Comparison of ENCODE assay signal across 9 mouse cellular contexts in genomic region chr2:172042125-172042524, GRCm38 (mm10). TPM values are rescaled to one million over a fixed set of nuclear protein-coding genes. Genes with fewer than 3 reads are reported as not detected.
DNase-seq lines count a peak whose midpoint lies in the region; ATAC-seq lines count a peak whose summit lies in the region.
"Had no signal": no experiment of that assay in that cellular context is flagged by ENCODE, and none has a peak within 500 bp of the region (broad histone marks: within the 10 kb centered on the region; RNA-seq: fewer than 3 reads in every experiment).

No protein-coding gene starts in this region.

- WGBS in limb, embryonic 10.5 days, result under 1% methylated on average over 34 of the region's 34 CpGs
- under 1% methylated on average over 34 of the region's 34 CpGs for WGBS in midbrain, embryonic 15.5 days

- no peaks in the 10 kb centered on the region for H3K9me3 ChIP-seq in limb, embryonic 10.5 days (replicated peaks)
- H3K9me3 ChIP-seq in midbrain, embryonic 15.5 days, result no peaks in the 10 kb centered on the region

- H3K27ac ChIP-seq in limb, embryonic 10.5 days, result peak overlapping the region; percentile 46; the same call in 1 of the 2 replicates
- H3K27ac ChIP-seq in midbrain, embryonic 15.5 days, result peak overlapping the region; percentile 73

- no peaks in the 10 kb centered on the region for H3K36me3 ChIP-seq in limb, embryonic 10.5 days
- H3K36me3 ChIP-seq in midbrain, embryonic 15.5 days (replicated peaks), result no peaks in the 10 kb centered on the region

- H3K4me1 ChIP-seq in limb, embryonic 10.5 days, result peaks cover 31% of the 10 kb centered on the region
- H3K4me1 ChIP-seq in midbrain, embryonic 15.5 days, result peaks cover 33% of the 10 kb centered on the region

- peak overlapping the region; percentile 92 for H3K4me2 ChIP-seq in midbrain, embryonic 15.5 days

- peaks cover 70% of the 10 kb centered on the region for H3K27me3 ChIP-seq in limb, embryonic 10.5 days (ENCODE audit: low read depth, poor library complexity, severe bottlenecking)
- H3K27me3 ChIP-seq in midbrain, embryonic 15.5 days (replicated peaks), result peaks cover 28% of the 10 kb centered on the region

- ATAC-seq in midbrain, embryonic 15.5 days (replicated peaks), result peak; percentile 69

- peak; percentile 94 for DNase-seq in adrenal gland, postnatal 14 days
- peak; percentile 82 for DNase-seq in embryo, embryonic 11.5 days (ENCODE audit: low read depth, low spot score)
- peak; percentile 9 for DNase-seq in heart, adult 8-10 months (ENCODE audit: low spot score)
- peak; percentile 23 to 69 for DNase-seq in kidney, adult 8-10 months
- peak; percentile 97 for DNase-seq in limb, embryonic 10.5 days (ENCODE audit: low spot score)
- DNase-seq in testis, postnatal 10 days (ENCODE audit: low spot score), result peak; percentile 93
- no peak for DNase-seq in adipocyte (ENCODE audit: low spot score)

- peak overlapping the region; percentile 46 for H3K4me3 ChIP-seq in limb, embryonic 10.5 days
- peak overlapping the region; percentile 57 for H3K4me3 ChIP-seq in midbrain, embryonic 15.5 days

- peak overlapping the region; percentile 50 for H3K9ac ChIP-seq in midbrain, embryonic 15.5 days

RNA-seq across cellular contexts. Expression of gene Cbln4, which starts 1.1 kb away (rescaled TPM):
- not detected in 2 replicates for total RNA-seq in adrenal gland, postnatal 14 days (2021)
- not detected for total RNA-seq in heart, adult 8-10 months (2022)
- 0.41 and 2.2 TPM in 2 replicates for polyA plus RNA-seq in limb, embryonic 10.5 days (2016; fragmentation: Nextera tagmentation; extraction: Ambion mirVana)
- polyA plus RNA-seq in midbrain, embryonic 15.5 days (2015; fragmentation: Nextera tagmentation; extraction: Ambion mirVana), result 34.4 and 39.8 TPM in 2 replicates
- polyA plus RNA-seq: gonadal fat pad, adult 2 months had no signal
